Mouse (Mus musculus) forebrain, embryonic 12.5 days (tissue): Measurements from ENCODE around the gene Bfsp2. TPM values are rescaled to one million over a fixed set of nuclear protein-coding genes. Genes with fewer than 3 reads are reported as not detected.

Experiments
- ATAC-seq: fragments of 200-750 bp; cut with Nextera tagmentation; 2 replicates; pipeline ENCODE4 v1.8.0; 2017; ENCODE audit warnings: moderate TSS enrichment; ENCODE audit not compliant: low FRiP score
- H3K27ac ChIP-seq: fragments of 300-500 bp; sonication (generic); 2 replicates; pipeline ENCODE4 v1.5.1; 2016; ENCODE audit warnings: mild to moderate bottlenecking
- H3K27me3 ChIP-seq: fragments of 300-500 bp; sonication (generic); 2 replicates; pipeline ENCODE4 v1.6.1; 2016; ENCODE audit warnings: mild to moderate bottlenecking
- H3K36me3 ChIP-seq: fragments of 300-500 bp; sonication (generic); replicated peaks from 2 replicates; pipeline ENCODE4 v1.6.1; 2016; ENCODE audit warnings: mild to moderate bottlenecking
- H3K4me1 ChIP-seq: fragments of 300-500 bp; sonication (generic); 2 replicates; pipeline ENCODE4 v1.6.1; 2016
- H3K4me2 ChIP-seq: fragments of 300-500 bp; sonication (generic); 2 replicates; pipeline ENCODE4 v1.6.1; 2016; ENCODE audit warnings: mild to moderate bottlenecking, moderate library complexity
- H3K4me3 ChIP-seq: fragments of 300-500 bp; sonication (generic); replicated peaks from 2 replicates; pipeline ENCODE4 v1.5.1; 2016; ENCODE audit warnings: mild to moderate bottlenecking
- H3K9ac ChIP-seq: fragments of 300-500 bp; sonication (generic); 2 replicates; pipeline ENCODE4 v1.6.1; 2016; ENCODE audit warnings: mild to moderate bottlenecking
- H3K9me3 ChIP-seq: fragments of 300-500 bp; sonication (generic); 2 replicates; pipeline ENCODE4 v1.6.1; 2016
- WGBS: fragments of 180-500 bp; shearing (Covaris S2); methylation state at CpG from one replicate; pipeline ENCODE4 v1.1.7; 2016; 5-methylcytosine and 5-hydroxymethylcytosine counted together
- polyA plus RNA-seq: library from polyadenylated mRNA; unstranded; fragments of >200 nt; fragmentation: Nextera tagmentation; extraction: Ambion mirVana; gene quantifications from 2 replicates; pipeline ENCODE4 v1.2.1, GENCODE M21; 2016

Gene Bfsp2
- polyA plus RNA-seq, 1 experiment from 2014 or later = 3.0 TPM

GRCm38 (mm10) chr9:103501861-103502364 lies 21.7 kb upstream of the Bfsp2 start:
- H3K27me3 ChIP-seq = peaks cover 10% of the 10 kb centered on the region; the same call in 1 of the 2 replicates
- 0 out of 2 replicates have a peak, but pooled peaks cover 6% of the 10 kb centered on the region for H3K36me3 ChIP-seq
- H3K9me3 ChIP-seq = no peaks in the 10 kb centered on the region
- H3K4me1 ChIP-seq = peaks cover 59% of the 10 kb centered on the region
- no peak overlapping the region for H3K4me3 ChIP-seq
- peak overlapping the region; percentile 82 for H3K27ac ChIP-seq
- 15% methylated on average over 14 of the region's 14 CpGs for WGBS
- peak; percentile 58 for ATAC-seq
- peak overlapping the region; percentile 13 for H3K4me2 ChIP-seq
- H3K9ac ChIP-seq = 0 out of 2 replicates have a peak overlapping the region, but pooled peaks have one; percentile 9

GRCm38 (mm10) chr9:103499366-103499765 lies 19.1 kb upstream of the Bfsp2 start:
- WGBS = 95% methylated on average over 18 of the region's 18 CpGs

GRCm38 (mm10) chr9:103498699-103499098 lies 18.5 kb upstream of the Bfsp2 start:
- H3K9ac ChIP-seq = no peak overlapping the region
- no peaks in the 10 kb centered on the region for H3K9me3 ChIP-seq
- H3K4me2 ChIP-seq = no peak overlapping the region
- peaks cover 8% of the 10 kb centered on the region; the same call in 1 of the 2 replicates for H3K27me3 ChIP-seq
- no peak overlapping the region for H3K4me3 ChIP-seq
- ATAC-seq = no peak
- H3K36me3 ChIP-seq = 0 out of 2 replicates have a peak, but pooled peaks cover 6% of the 10 kb centered on the region
- H3K27ac ChIP-seq = no peak overlapping the region
- peaks cover 33% of the 10 kb centered on the region for H3K4me1 ChIP-seq
- 88% methylated on average over 8 of the region's 8 CpGs for WGBS

More at GRCm38 (mm10) chr9:103499366-103499765, 19.1 kb upstream of the Bfsp2 start:
- Histone ChIP-seq H3K27me3 (peaks cover 8% of the 10 kb centered on the region; the same call in 1 of the 2 replicates), H3K36me3 (0 out of 2 replicates have a peak, but pooled peaks cover 6% of the 10 kb centered on the region), H3K9ac (no peak overlapping the region), H3K4me1 (peaks cover 38% of the 10 kb centered on the region), H3K9me3 (no peaks in the 10 kb centered on the region), H3K27ac (no peak overlapping the region), H3K4me2 (no peak overlapping the region), H3K4me3 (no peak overlapping the region)
- no peak for ATAC-seq

DNA sequence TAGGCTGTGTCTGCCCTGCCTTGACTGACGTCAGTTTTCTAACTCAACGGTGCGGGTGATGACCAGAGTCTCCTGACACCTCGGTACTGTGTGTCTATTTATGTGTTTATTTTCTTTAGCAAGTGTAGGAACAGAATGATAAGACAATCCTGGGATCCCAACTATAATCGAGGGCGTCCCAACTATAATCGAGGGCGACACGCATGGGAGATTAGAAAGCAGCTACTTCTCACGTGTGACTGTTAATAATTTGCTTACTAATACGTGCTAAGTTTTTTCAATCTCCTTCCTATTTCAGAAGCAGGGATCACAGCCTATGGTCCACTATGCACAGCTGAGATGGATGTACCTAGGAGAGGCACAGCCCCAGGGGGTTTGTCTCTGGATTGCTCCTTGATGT lies 15.2 kb upstream of the Bfsp2 start:
- Histone ChIP-seq H3K9me3 (no peaks in the 10 kb centered on the region), H3K27me3 (peaks cover 16% of the 10 kb centered on the region; the same call in 1 of the 2 replicates), H3K4me2 (no peak overlapping the region), H3K36me3 (0 out of 2 replicates have a peak, but pooled peaks cover 6% of the 10 kb centered on the region), H3K4me1 (peaks cover 17% of the 10 kb centered on the region), H3K9ac (no peak overlapping the region), H3K4me3 (no peak overlapping the region), H3K27ac (no peak overlapping the region)
- no peak for ATAC-seq
- WGBS = 89% methylated on average over 11 of the region's 11 CpGs

DNA sequence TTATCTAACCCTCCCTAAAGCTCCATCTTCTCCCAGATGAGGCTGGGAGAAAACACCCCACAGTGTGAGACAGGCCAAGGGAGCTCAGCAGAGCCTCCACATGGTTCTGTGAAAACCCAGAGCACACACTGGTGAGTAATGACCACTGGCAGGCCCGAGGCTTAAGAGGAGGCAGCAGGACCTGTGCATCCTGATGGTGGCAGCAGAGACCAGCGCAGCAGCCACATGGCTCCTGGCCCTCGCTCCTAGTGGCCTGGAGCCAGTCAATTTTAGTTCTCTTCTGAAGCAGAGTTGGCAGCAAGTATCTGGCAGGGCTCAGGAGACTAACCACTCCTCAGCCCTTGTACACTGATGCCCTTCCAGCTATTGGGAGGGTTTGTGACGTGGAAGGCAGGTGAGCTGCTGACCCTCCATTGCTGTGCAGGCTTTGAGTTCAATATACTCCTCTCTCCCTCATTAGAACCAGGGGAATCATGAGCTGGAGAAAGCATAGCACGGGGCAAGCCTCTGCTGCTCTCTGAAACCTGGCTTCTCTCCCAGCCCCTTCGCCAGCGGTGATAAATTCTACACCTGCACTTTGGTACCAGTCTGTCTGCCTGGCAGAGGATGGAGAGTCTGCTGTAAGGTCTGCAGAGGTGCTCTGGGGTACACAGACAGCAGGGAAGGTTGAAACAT lies 14.3 kb upstream of the Bfsp2 start:
- H3K4me1 ChIP-seq = peaks cover 12% of the 10 kb centered on the region
- ATAC-seq = peak; percentile 86
- no peak overlapping the region for H3K4me3 ChIP-seq
- no peak overlapping the region for H3K9ac ChIP-seq
- no peaks in the 10 kb centered on the region for H3K9me3 ChIP-seq
- 38% methylated on average over 7 of the region's 7 CpGs for WGBS
- H3K36me3 ChIP-seq = 0 out of 2 replicates have a peak, but pooled peaks cover 6% of the 10 kb centered on the region
- 0 out of 2 replicates have a peak overlapping the region, but pooled peaks have one; percentile 48 for H3K27ac ChIP-seq
- H3K27me3 ChIP-seq = peaks cover 13% of the 10 kb centered on the region; the same call in 1 of the 2 replicates
- no peak overlapping the region for H3K4me2 ChIP-seq

DNA sequence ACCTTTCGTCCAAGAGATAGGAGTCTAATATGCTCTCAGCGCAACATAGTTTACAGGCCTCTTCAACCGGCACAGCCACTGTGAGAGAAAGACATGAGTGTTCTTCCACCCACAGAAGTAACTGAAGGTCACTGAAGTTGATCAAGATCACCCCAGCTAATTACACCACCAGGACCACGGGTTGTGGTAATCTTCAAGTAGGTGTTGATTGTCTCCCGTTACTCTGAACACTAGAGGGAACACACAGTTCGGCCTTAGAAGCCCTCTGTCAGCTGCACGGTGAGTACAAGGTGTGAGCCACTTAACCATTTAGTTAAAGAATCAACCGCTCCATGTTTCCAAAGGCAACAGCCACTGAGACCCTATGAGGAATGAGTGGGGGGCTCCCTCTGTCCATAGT lies 11.8 kb upstream of the Bfsp2 start:
- WGBS = 82% methylated on average over 8 of the region's 8 CpGs
- no peak for ATAC-seq
- no peak overlapping the region for H3K27ac ChIP-seq

GRCm38 (mm10) chr9:103490439-103490838 lies 10.2 kb upstream of the Bfsp2 start:
- Histone ChIP-seq H3K9me3 (no peaks in the 10 kb centered on the region), H3K27me3 (peaks cover 15% of the 10 kb centered on the region; the same call in 1 of the 2 replicates), H3K4me1 (peaks cover 15% of the 10 kb centered on the region), H3K36me3 (peaks cover 5% of the 10 kb centered on the region), H3K4me3 (no peak overlapping the region), H3K4me2 (no peak overlapping the region), H3K9ac (no peak overlapping the region), H3K27ac (no peak overlapping the region)
- ATAC-seq = peak; percentile 43
- WGBS = 15% methylated on average over 2 of the region's 2 CpGs

More for the DNA sequence above, 11.8 kb upstream of the Bfsp2 start:
- Histone ChIP-seq H3K4me3 (no peak overlapping the region), H3K27me3 (peaks cover 13% of the 10 kb centered on the region; the same call in 1 of the 2 replicates), H3K4me1 (peaks cover 10% of the 10 kb centered on the region), H3K9me3 (no peaks in the 10 kb centered on the region), H3K4me2 (no peak overlapping the region), H3K9ac (no peak overlapping the region), H3K36me3 (peaks cover 5% of the 10 kb centered on the region)

DNA sequence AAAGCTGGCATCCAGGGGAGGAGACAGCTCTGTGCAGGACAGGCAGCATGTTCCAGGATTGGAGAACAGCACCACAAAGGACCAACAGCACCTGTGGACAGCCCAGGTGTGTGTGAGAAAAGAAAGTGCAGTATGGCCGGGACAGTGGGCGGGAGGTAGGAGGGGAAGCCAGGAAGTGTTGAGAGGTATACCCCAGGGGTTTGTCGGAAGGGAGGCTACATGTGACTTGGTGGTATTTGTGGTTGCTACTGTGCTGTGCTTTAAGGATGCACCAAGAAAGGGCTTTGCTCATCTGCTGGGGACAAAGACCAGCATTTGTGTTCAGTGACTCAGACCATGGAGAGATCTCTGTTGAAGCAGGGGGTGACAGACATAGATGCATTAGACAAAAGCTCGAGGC lies 9.7 kb upstream of the Bfsp2 start:
- H3K36me3 ChIP-seq = peaks cover 5% of the 10 kb centered on the region
- 88% methylated on average over 4 of the region's 4 CpGs for WGBS
- ATAC-seq = no peak
- no peaks in the 10 kb centered on the region for H3K9me3 ChIP-seq
- H3K4me2 ChIP-seq = no peak overlapping the region
- H3K4me3 ChIP-seq = no peak overlapping the region
- no peak overlapping the region for H3K27ac ChIP-seq
- H3K9ac ChIP-seq = no peak overlapping the region
- peaks cover 15% of the 10 kb centered on the region; the same call in 1 of the 2 replicates for H3K27me3 ChIP-seq
- H3K4me1 ChIP-seq = peaks cover 15% of the 10 kb centered on the region

- H3K27me3 ChIP-seq = peaks cover 15% of the 10 kb centered on the region; the same call in 1 of the 2 replicates
- WGBS = 65% methylated on average over 7 of the region's 7 CpGs
- H3K4me2 ChIP-seq = no peak overlapping the region
- ATAC-seq = no peak
- H3K4me3 ChIP-seq = no peak overlapping the region
- no peak overlapping the region for H3K27ac ChIP-seq
- no peak overlapping the region for H3K9ac ChIP-seq
- no peaks in the 10 kb centered on the region for H3K9me3 ChIP-seq
- peaks cover 11% of the 10 kb centered on the region for H3K4me1 ChIP-seq
- peaks cover 5% of the 10 kb centered on the region for H3K36me3 ChIP-seq
Observed at GRCm38 (mm10) chr9:103489096-103489495, 8.9 kb upstream of the Bfsp2 start.

- Histone ChIP-seq H3K9me3 (no peaks in the 10 kb centered on the region), H3K27me3 (peaks cover 7% of the 10 kb centered on the region; the same call in 1 of the 2 replicates), H3K4me1 (peaks cover 11% of the 10 kb centered on the region), H3K27ac (no peak overlapping the region), H3K4me2 (no peak overlapping the region), H3K4me3 (no peak overlapping the region), H3K36me3 (peaks cover 5% of the 10 kb centered on the region), H3K9ac (no peak overlapping the region)
- 92% methylated on average over 6 of the region's 6 CpGs for WGBS
- ATAC-seq = no peak
Observed at GRCm38 (mm10) chr9:103486262-103486661, 6.0 kb upstream of the Bfsp2 start.

- Histone ChIP-seq H3K4me3 (no peak overlapping the region), H3K9ac (no peak overlapping the region), H3K27ac (no peak overlapping the region; the same call in 1 of the 2 replicates), H3K27me3 (peaks cover 7% of the 10 kb centered on the region; the same call in 1 of the 2 replicates), H3K36me3 (peaks cover 5% of the 10 kb centered on the region), H3K4me1 (peaks cover 11% of the 10 kb centered on the region), H3K9me3 (no peaks in the 10 kb centered on the region), H3K4me2 (no peak overlapping the region)
- no peak for ATAC-seq
- WGBS = 44% methylated on average over 8 of the region's 8 CpGs
Observed at GRCm38 (mm10) chr9:103485606-103486005, 5.4 kb upstream of the Bfsp2 start.

GRCm38 (mm10) chr9:103480603-103481220 lies 492 bp upstream of the Bfsp2 start:
- WGBS = 57% methylated on average over 8 of the region's 8 CpGs
- Histone ChIP-seq H3K27me3 (0 out of 2 replicates have a peak, but pooled peaks cover 5% of the 10 kb centered on the region), H3K4me3 (no peak overlapping the region), H3K9ac (no peak overlapping the region), H3K36me3 (no peaks in the 10 kb centered on the region), H3K27ac (peak overlapping the region; percentile 61), H3K9me3 (no peaks in the 10 kb centered on the region), H3K4me1 (peaks cover 18% of the 10 kb centered on the region), H3K4me2 (no peak overlapping the region)
- ATAC-seq = 0 out of 2 replicates have a peak, but pooled peaks have one; percentile 37
